Mouse (Mus musculus): ENCODE measurements at regions not wholly inside any gene's neighbourhood (a gene's known extent, or its start where the extent isn't known, plus 50 kb on each side); places are given as distances from the start of the nearest gene placed in this dataset.
A peak's percentile ranks its signal among the peaks of the same experiment; 100 is the strongest.

GRCm38 (mm10) chr7:98768460-98768859, 65.6 kb downstream of the Thap12 start:
- Histone ChIP-seq H3K27ac (replicated peaks; ENCODE audit: insufficient read depth, low read depth, low read length) (no peak overlapping the region), H3K4me1 (ENCODE audit: control insufficient read depth, insufficient read depth, low read length) (no peaks in the 10 kb centered on the region), H3K27me3 (ENCODE audit: control insufficient read depth, insufficient read depth, low read length) (no peaks in the 10 kb centered on the region; the same call in 1 of the 2 replicates), H3K79me2 (ENCODE audit: control insufficient read depth, insufficient read depth, low read length) (no peaks in the 10 kb centered on the region), H3K36me3 (ENCODE audit: control insufficient read depth, insufficient read depth, low read length) (no peaks in the 10 kb centered on the region), H3K9ac (ENCODE audit: low read depth, low read length) (no peak overlapping the region), H3K4me3 (ENCODE audit: insufficient read depth, low read depth, low read length) (no peak overlapping the region)
- DNase-seq (ENCODE audit: extremely low read depth, low read depth, low spot score), result no peak
- 79% methylated on average over 2 of the region's 2 CpGs for WGBS
- TF ChIP-seq CTCF (IDR thresholded peaks at IDR 0.05; ENCODE audit: low read depth, low read length) (no peak), POLR2A (IDR thresholded peaks at IDR 0.05; ENCODE audit: extremely low read depth, insufficient read depth, low read length) (no peak)

GRCm38 (mm10) chr7:98769111-98769734, 65.7 kb upstream of the Wnt11 start:
- no peak overlapping the region for H3K4me3 ChIP-seq (ENCODE audit: insufficient read depth, low read depth, low read length)
- no peaks in the 10 kb centered on the region for H3K36me3 ChIP-seq (ENCODE audit: control insufficient read depth, insufficient read depth, low read length)
- H3K27ac ChIP-seq (replicated peaks; ENCODE audit: insufficient read depth, low read depth, low read length), result no peak overlapping the region
- no peaks in the 10 kb centered on the region; the same call in 1 of the 2 replicates for H3K27me3 ChIP-seq (ENCODE audit: control insufficient read depth, insufficient read depth, low read length)
- TF ChIP-seq POLR2A (IDR thresholded peaks at IDR 0.05; ENCODE audit: extremely low read depth, insufficient read depth, low read length) (no peak), CTCF (IDR thresholded peaks at IDR 0.05; ENCODE audit: low read depth, low read length) (no peak)
- no peak overlapping the region for H3K9ac ChIP-seq (ENCODE audit: low read depth, low read length)
- H3K4me1 ChIP-seq (ENCODE audit: control insufficient read depth, insufficient read depth, low read length), result no peaks in the 10 kb centered on the region
- no peak for DNase-seq (ENCODE audit: extremely low read depth, low read depth, low spot score)
- H3K79me2 ChIP-seq (ENCODE audit: control insufficient read depth, insufficient read depth, low read length), result no peaks in the 10 kb centered on the region
- WGBS, result 73% methylated on average over 1 of the region's 1 CpGs

- Histone ChIP-seq H3K27ac (replicated peaks; ENCODE audit: insufficient read depth, low read depth, low read length) (no peak overlapping the region), H3K27me3 (ENCODE audit: control insufficient read depth, insufficient read depth, low read length) (no peaks in the 10 kb centered on the region; the same call in 1 of the 2 replicates), H3K79me2 (ENCODE audit: control insufficient read depth, insufficient read depth, low read length) (no peaks in the 10 kb centered on the region), H3K36me3 (ENCODE audit: control insufficient read depth, insufficient read depth, low read length) (no peaks in the 10 kb centered on the region), H3K9ac (ENCODE audit: low read depth, low read length) (no peak overlapping the region), H3K4me3 (ENCODE audit: insufficient read depth, low read depth, low read length) (no peak overlapping the region), H3K4me1 (ENCODE audit: control insufficient read depth, insufficient read depth, low read length) (no peaks in the 10 kb centered on the region)
- DNase-seq (ENCODE audit: extremely low read depth, low read depth, low spot score), result no peak
- 28% methylated on average over 8 of the region's 8 CpGs for WGBS
- TF ChIP-seq POLR2A (IDR thresholded peaks at IDR 0.05; ENCODE audit: extremely low read depth, insufficient read depth, low read length), result no peak
- TF ChIP-seq CTCF (IDR thresholded peaks at IDR 0.05; ENCODE audit: low read depth, low read length), result no peak
Measured at GRCm38 (mm10) chr7:98770257-98770890, 64.5 kb upstream of the Wnt11 start.

- Histone ChIP-seq H3K79me2 (ENCODE audit: control insufficient read depth, insufficient read depth, low read length) (no peaks in the 10 kb centered on the region), H3K27ac (replicated peaks; ENCODE audit: insufficient read depth, low read depth, low read length) (no peak overlapping the region), H3K4me3 (ENCODE audit: insufficient read depth, low read depth, low read length) (no peak overlapping the region), H3K4me1 (ENCODE audit: control insufficient read depth, insufficient read depth, low read length) (no peaks in the 10 kb centered on the region), H3K36me3 (ENCODE audit: control insufficient read depth, insufficient read depth, low read length) (no peaks in the 10 kb centered on the region), H3K27me3 (ENCODE audit: control insufficient read depth, insufficient read depth, low read length) (no peaks in the 10 kb centered on the region; the same call in 1 of the 2 replicates), H3K9ac (ENCODE audit: low read depth, low read length) (no peak overlapping the region)
- WGBS, result 65% methylated on average over 7 of the region's 7 CpGs
- TF ChIP-seq POLR2A (IDR thresholded peaks at IDR 0.05; ENCODE audit: extremely low read depth, insufficient read depth, low read length), result no peak
- TF ChIP-seq CTCF (IDR thresholded peaks at IDR 0.05; ENCODE audit: low read depth, low read length), result no peak
- no peak for DNase-seq (ENCODE audit: extremely low read depth, low read depth, low spot score)
Measured at GRCm38 (mm10) chr7:98771134-98771775, 63.7 kb upstream of the Wnt11 start.

GRCm38 (mm10) chr7:98774597-98774996, 60.3 kb upstream of the Wnt11 start:
- 68% methylated on average over 4 of the region's 4 CpGs for WGBS
- Histone ChIP-seq H3K79me2 (ENCODE audit: control insufficient read depth, insufficient read depth, low read length) (no peaks in the 10 kb centered on the region), H3K36me3 (ENCODE audit: control insufficient read depth, insufficient read depth, low read length) (no peaks in the 10 kb centered on the region)

More at GRCm38 (mm10) chr7:98774597-98774996, 60.3 kb upstream of the Wnt11 start:
- Histone ChIP-seq H3K4me3 (ENCODE audit: insufficient read depth, low read depth, low read length) (no peak overlapping the region), H3K9ac (ENCODE audit: low read depth, low read length) (no peak overlapping the region), H3K27me3 (ENCODE audit: control insufficient read depth, insufficient read depth, low read length) (no peaks in the 10 kb centered on the region; the same call in 1 of the 2 replicates), H3K4me1 (ENCODE audit: control insufficient read depth, insufficient read depth, low read length) (no peaks in the 10 kb centered on the region), H3K27ac (replicated peaks; ENCODE audit: insufficient read depth, low read depth, low read length) (no peak overlapping the region)
- no peak for DNase-seq (ENCODE audit: extremely low read depth, low read depth, low spot score)
- TF ChIP-seq CTCF (IDR thresholded peaks at IDR 0.05; ENCODE audit: low read depth, low read length) (0 out of 2 replicates have a peak, but pooled peaks have one; percentile 14), POLR2A (IDR thresholded peaks at IDR 0.05; ENCODE audit: extremely low read depth, insufficient read depth, low read length) (no peak)
